Mouse (Mus musculus): ENCODE measurements around the gene Pnliprp2.

The Pnliprp2 gene

GRCm38 (mm10) chr19:58805191-58805779 lies 45.8 kb downstream of the Pnliprp2 start:
- DNase-seq, result no peak

GRCm38 (mm10) chr19:58806364-58806763 lies 46.8 kb downstream of the Pnliprp2 start:
- peak; percentile 81 for DNase-seq

DNA sequence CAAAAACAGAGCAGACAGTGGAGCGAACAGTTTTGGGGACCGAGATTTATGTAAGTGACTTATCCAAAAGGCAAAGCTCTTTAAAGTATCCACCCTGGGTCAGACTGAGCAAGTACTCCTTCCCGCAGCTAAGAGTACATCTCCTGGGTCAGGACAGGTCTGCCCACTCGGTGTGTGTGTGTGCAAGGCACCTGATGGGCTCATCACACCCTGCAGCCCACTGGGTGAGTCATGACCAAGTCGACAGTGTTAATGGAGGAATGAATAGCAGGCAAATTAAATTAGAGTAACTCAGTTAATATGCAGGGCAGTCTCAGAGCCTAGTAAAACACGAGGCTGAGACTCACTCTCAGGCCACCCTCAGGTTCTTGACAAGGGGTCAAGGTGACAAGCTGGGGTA lies 49.3 kb downstream of the Pnliprp2 start:
- DNase-seq, result no peak

- DNase-seq, result no peak
These were observed 51.0 kb downstream of the Pnliprp2 start for GRCm38 (mm10) chr19:58810536-58810935.

GRCm38 (mm10) chr19:58815179-58815922 lies 55.8 kb downstream of the Pnliprp2 start:
- no peak for DNase-seq

GRCm38 (mm10) chr19:58816453-58817041 lies 57.0 kb downstream of the Pnliprp2 start:
- peak; percentile 64 for DNase-seq

GRCm38 (mm10) chr19:58817398-58817797 lies 57.9 kb downstream of the Pnliprp2 start:
- DNase-seq, result no peak

DNA sequence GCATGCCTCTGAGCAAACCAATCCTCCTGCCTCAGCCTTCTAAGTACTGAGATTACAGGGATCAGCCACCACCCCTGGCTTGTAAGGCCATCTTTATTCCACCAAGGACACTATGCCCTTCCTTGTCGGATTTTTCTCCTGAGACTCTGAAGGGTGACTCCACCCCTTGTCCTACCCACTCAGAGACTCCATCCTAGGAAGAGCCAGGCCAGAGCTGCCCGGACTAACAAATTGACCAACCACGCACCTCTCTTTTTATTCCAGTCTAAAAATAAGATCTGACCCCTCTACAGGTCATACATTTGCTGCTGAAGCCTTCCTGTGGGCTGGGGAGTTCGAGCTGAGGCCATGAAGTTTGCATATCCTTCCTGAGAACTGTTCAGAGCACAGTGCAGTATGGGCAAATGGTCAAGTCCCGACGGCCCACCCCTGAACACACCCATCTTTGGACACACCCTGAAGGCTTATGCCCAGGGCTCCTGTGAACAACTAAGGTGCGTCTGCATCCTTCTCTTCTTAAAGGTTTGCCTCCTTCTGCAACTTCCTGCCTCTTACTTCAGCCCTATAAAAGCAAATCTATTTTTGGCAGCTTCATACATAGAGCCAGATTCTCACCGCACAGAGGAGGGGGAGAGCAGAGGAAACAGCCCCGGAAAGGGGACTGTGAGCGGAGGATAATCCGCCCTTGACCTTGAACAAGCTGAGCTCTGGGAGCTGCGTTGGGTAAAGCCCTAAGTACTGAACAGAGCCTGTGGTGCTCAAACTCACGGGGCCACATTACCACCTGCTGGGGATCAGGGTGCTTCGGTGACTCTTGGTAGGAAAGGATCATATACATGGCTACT lies 59.3 kb downstream of the Pnliprp2 start:
- no peak for DNase-seq

GRCm38 (mm10) chr19:58822454-58823200 lies 63.1 kb downstream of the Pnliprp2 start:
- peak; percentile 69 for DNase-seq

DNA sequence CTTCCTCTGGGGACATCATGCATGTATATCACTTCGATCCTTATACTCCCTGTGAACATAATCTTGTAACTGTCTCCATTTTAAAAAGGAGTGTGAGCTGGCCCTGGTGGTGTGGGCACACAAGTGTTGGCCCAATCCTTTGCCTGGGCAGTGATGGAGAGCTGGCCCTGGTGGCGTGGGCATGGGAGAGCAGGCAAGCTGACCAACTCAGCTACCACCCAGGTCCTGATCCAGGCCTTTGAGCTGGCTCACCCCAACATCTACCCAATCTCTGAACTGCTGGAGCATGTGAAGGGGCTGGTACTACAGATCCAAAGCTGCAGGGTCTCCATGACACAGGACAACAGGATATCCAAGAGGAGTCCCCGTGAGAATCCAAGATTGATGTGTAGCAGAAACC lies 63.8 kb downstream of the Pnliprp2 start:
- DNase-seq, result no peak

DNA sequence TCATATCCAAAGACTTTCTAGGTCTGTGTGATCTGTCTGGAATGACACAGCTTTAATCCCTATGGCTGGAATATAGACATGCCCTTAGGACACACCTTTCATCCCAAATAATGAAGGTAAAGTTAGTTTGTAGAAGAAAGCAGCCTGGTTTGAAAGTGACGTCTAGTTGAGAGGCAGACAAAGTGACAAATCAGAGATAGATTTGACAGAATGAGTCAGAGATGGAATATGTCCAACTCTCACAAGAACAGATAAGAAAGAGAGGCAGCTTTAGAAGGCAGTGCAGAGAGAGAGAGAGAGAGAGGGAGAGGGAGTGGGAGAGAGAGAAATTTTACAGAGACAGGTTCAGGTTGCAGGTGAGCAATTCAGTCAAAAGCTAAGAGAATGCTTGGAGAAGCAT lies 64.8 kb downstream of the Pnliprp2 start:
- no peak for DNase-seq

All from kidney, postnatal 14 days (tissue).